Mouse (Mus musculus) ES-E14 (cell line): ENCODE measurements around the gene Btbd7. TPM values are rescaled to one million over a fixed set of nuclear protein-coding genes. Genes with fewer than 3 reads are reported as not detected.
A peak's percentile ranks its signal among the peaks of the same experiment; 100 is the strongest.

ENCODE experiments used
- DNase-seq: peaks from one replicate; pipeline ENCODE4 v3.0.0-alpha.2; 2013; ENCODE audit warnings: low read depth, low spot score
- H3K27ac ChIP-seq: 2 replicates; pipeline ENCODE4 v1.5.1; 2012; ENCODE audit warnings: low read depth, mild to moderate bottlenecking, low read length, moderate library complexity, mixed read lengths; ENCODE audit not compliant: poor library complexity, insufficient read depth, severe bottlenecking
- H3K36me3 ChIP-seq: 2 replicates; pipeline ENCODE4 v1.6.1; 2012; ENCODE audit warnings: mild to moderate bottlenecking, low read length, moderate library complexity, mixed read lengths; ENCODE audit not compliant: control insufficient read depth, poor library complexity, insufficient read depth, severe bottlenecking
- H3K4me1 ChIP-seq, 2 experiments: fragments of 150-350 bp in 1 of 2; sonication (generic) in 1 of 2; 2 replicates each; pipeline ENCODE4 v1.6.1; 2012; ENCODE audit warnings: low read length in 2 of 2, mild to moderate bottlenecking in 1 of 2, mixed read lengths in 1 of 2; ENCODE audit not compliant: control insufficient read depth in 2 of 2, insufficient read depth in 2 of 2, poor library complexity in 1 of 2
- H3K4me3 ChIP-seq, 2 experiments: fragments of 150-350 bp in 1 of 2; sonication (generic) in 1 of 2; 2 replicates each; pipeline ENCODE4 v1.5.1; 2012; ENCODE audit warnings: low read length in 2 of 2, low read depth in 1 of 2, mild to moderate bottlenecking in 1 of 2, mixed read lengths in 1 of 2; ENCODE audit not compliant: insufficient read depth in 1 of 2, poor library complexity in 1 of 2, severe bottlenecking in 1 of 2
- H3K9ac ChIP-seq: 2 replicates; pipeline ENCODE4 v1.6.1; 2012; ENCODE audit warnings: low read depth, mild to moderate bottlenecking, low read length, mixed read lengths; ENCODE audit not compliant: poor library complexity, insufficient read depth, severe bottlenecking
- H3K9me3 ChIP-seq: fragments of 150-350 bp; sonication (generic); 2 replicates; pipeline ENCODE4 v1.6.1; 2012; ENCODE audit warnings: low read depth, mild to moderate bottlenecking, low read length; ENCODE audit not compliant: control insufficient read depth, insufficient read depth
- CHD2 ChIP-seq: IDR thresholded peaks from 2 replicates; pipeline ENCODE4 v1.6.1; 2014; ENCODE audit warnings: mild to moderate bottlenecking, low read depth, low read length, inconsistent platforms
- HCFC1 ChIP-seq: IDR thresholded peaks from 2 replicates; pipeline ENCODE4 v1.6.1; 2012; ENCODE audit warnings: low read length, inconsistent platforms, borderline replicate concordance; ENCODE audit not compliant: insufficient read depth
- MAFK ChIP-seq: IDR thresholded peaks from 2 replicates; pipeline ENCODE4 v1.6.1; 2014; ENCODE audit warnings: mild to moderate bottlenecking, low read depth, low read length, inconsistent platforms; ENCODE audit not compliant: insufficient read depth
- ZC3H11A ChIP-seq: IDR thresholded peaks from 2 replicates; pipeline ENCODE4 v1.6.1; 2012; ENCODE audit warnings: low read depth, mild to moderate bottlenecking, inconsistent platforms, low read length, borderline replicate concordance
- ZNF384 ChIP-seq: IDR thresholded peaks from 2 replicates; pipeline ENCODE4 v1.6.1; 2012; ENCODE audit warnings: low read depth, low read length, inconsistent platforms
- in situ Hi-C, 2 experiments: fragments of 600-800 bp; cut with MboI; formaldehyde crosslinking; loops; one replicate each; pipeline ENCODE4 v1.15.1; 2025; ENCODE audit warnings: low sequenced_read_pairs in 2 of 2, inconsistent platforms in 1 of 2; ENCODE audit not compliant: unreplicated experiment in 2 of 2
- total RNA-seq: library from RNA; depleted of rRNA; stranded (reverse); fragments of 300-350 nt; gene quantifications from 2 replicates; pipeline ENCODE4 v1.2.3, GENCODE M21; 2012

The Btbd7 gene
- total RNA-seq, 1 experiment, result 17.6 TPM

GRCm38 (mm10) chr12:102785593-102785985, 92.7 kb downstream of the Btbd7 start:
- Histone ChIP-seq H3K4me1 (peaks cover 0 to 6% of the 10 kb centered on the region in 2 experiments; a peak in 1 of 4 replicates), H3K27ac (no peak overlapping the region), H3K4me3 (no peak overlapping the region), H3K9ac (no peak overlapping the region), H3K36me3 (peaks cover 23% of the 10 kb centered on the region), H3K9me3 (no peaks in the 10 kb centered on the region)
- in situ Hi-C loops, result no loop called here
- DNase-seq, result no peak
- no peak for TF ChIP-seq MAFK
- no peak for TF ChIP-seq HCFC1
- no peak for TF ChIP-seq ZNF384
- no peak for TF ChIP-seq CHD2
- TF ChIP-seq ZC3H11A, result no peak

DNA sequence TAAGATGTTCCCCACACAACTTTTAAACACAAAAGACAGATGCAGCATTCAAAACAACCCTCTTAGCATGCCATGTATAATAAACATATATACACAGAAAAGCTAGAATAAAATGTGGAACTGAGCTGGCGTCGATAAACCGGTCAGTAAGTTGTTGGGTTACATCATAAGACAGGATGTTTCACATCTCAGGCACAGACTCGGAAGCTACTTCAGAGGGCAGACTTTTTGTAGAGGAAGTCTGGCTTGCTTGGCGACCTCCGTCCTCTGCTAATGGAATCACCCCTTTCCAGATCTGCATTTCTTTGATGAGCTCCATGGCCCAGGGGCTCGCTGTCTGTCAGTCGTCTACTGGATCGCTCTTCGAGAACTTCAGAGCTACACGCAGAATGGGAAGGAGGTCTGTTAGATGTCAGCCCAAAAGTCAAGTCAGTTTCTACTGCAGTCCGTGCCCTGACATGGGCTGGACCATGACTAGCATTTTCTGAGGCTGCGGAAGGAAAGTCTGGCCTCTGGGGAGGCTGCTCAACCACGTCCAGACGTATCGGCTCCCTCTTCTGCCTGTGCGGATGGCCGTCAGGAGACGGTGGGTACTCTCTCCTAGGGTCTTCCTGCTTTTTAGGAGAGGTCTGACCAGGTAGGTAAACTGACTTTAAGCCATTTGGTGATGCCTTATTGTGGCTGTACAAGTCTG, 93.2 kb downstream of the Btbd7 start:
- Histone ChIP-seq H3K36me3 (peaks cover 18% of the 10 kb centered on the region), H3K9me3 (no peaks in the 10 kb centered on the region), H3K4me3 (no peak overlapping the region), H3K4me1 (peaks cover 0 to 6% of the 10 kb centered on the region in 2 experiments; a peak in 1 of 4 replicates), H3K27ac (no peak overlapping the region), H3K9ac (no peak overlapping the region; the same call in 1 of the 2 replicates)
- no peak for TF ChIP-seq HCFC1
- TF ChIP-seq CHD2, result no peak
- TF ChIP-seq ZNF384, result no peak
- no peak for TF ChIP-seq MAFK
- in situ Hi-C loops, result no loop called here
- no peak for DNase-seq

GRCm38 (mm10) chr12:102782841-102783240, 95.4 kb downstream of the Btbd7 start:
- no peak for TF ChIP-seq MAFK
- peaks cover 0 to 8% of the 10 kb centered on the region in 2 experiments; a peak in 2 of 4 replicates for H3K4me1 ChIP-seq
- H3K4me3 ChIP-seq, result no peak overlapping the region
- H3K9me3 ChIP-seq, result no peaks in the 10 kb centered on the region
- peaks cover 15% of the 10 kb centered on the region for H3K36me3 ChIP-seq
- no peak overlapping the region for H3K27ac ChIP-seq
- no peak for DNase-seq
- in situ Hi-C loops, result no loop called here
- H3K9ac ChIP-seq, result no peak overlapping the region

DNA sequence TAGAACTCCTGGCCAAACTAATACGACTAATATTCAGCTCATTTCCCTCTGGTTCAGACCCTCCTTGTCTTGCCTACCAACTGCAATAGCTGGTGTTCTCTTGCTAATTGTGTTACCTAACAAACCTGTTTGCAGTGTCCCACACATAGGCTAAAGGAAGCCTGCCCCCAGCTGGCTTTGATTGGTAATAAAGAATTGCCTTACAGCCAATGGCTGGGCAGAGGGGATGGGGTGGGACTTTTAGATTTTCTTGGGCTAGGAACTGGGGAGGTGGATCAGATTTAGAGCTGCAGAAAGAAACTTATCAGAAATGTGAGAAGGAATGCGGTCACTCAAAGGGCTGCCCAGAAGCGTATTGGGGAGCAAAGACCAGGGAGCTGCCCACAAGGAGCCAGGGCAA, 98.8 kb downstream of the Btbd7 start:
- H3K9ac ChIP-seq, result no peak overlapping the region
- no peak overlapping the region for H3K27ac ChIP-seq
- TF ChIP-seq MAFK, result no peak
- TF ChIP-seq ZNF384, result no peak
- TF ChIP-seq CHD2, result no peak
- no peak for TF ChIP-seq ZC3H11A
- TF ChIP-seq HCFC1, result no peak
- no peaks in the 10 kb centered on the region for H3K9me3 ChIP-seq
- H3K4me3 ChIP-seq, result no peak overlapping the region
- H3K36me3 ChIP-seq, result peaks cover 31% of the 10 kb centered on the region
- H3K4me1 ChIP-seq, result peaks cover 0 to 4% of the 10 kb centered on the region in 2 experiments; a peak in 2 of 4 replicates
- peak; percentile 56 for DNase-seq
- in situ Hi-C loops, result no loop called here

GRCm38 (mm10) chr12:102778151-102778550, 100.1 kb downstream of the Btbd7 start:
- DNase-seq, result no peak
- no peaks in the 10 kb centered on the region for H3K9me3 ChIP-seq
- H3K4me3 ChIP-seq, result no peak overlapping the region
- in situ Hi-C loops, result no loop called here
- H3K9ac ChIP-seq, result no peak overlapping the region
- H3K4me1 ChIP-seq, result peaks cover 0 to 4% of the 10 kb centered on the region in 2 experiments; a peak in 2 of 4 replicates
- no peak overlapping the region for H3K27ac ChIP-seq
- TF ChIP-seq ZC3H11A (no peak), CHD2 (no peak), MAFK (no peak), HCFC1 (no peak), ZNF384 (no peak)
- H3K36me3 ChIP-seq, result peaks cover 35% of the 10 kb centered on the region
